Mouse (Mus musculus): ENCODE data around the gene Cyct. TPM values are rescaled to one million over a fixed set of nuclear protein-coding genes. Genes with fewer than 3 reads are reported as not detected.
A peak's percentile ranks its signal among the peaks of the same experiment; 100 is the strongest.

The Cyct gene
- polyA plus RNA-seq, 1 experiment = not detected

DNA sequence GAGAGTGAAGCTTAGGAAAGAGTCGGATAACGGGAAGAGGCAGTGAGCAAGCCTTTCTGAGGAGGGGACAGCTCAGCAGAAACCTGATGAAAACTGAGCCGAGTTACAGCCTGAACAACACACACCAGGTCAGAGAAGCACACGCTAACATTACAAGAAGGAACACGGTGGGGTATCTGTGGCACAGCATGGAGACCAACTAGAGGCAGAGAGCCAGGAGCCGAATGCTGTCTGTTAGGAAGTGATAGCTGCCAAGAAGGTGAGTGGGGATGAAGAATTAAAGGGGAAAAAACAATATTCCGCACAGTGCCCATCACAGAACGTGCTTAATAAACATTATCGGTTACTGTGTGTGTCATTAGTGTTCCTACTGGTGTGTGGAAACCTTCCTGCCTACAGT is 18.1 kb downstream of the Cyct start:
- H3K27ac ChIP-seq (ENCODE audit: insufficient read depth, low read length) = no peak overlapping the region
- TF ChIP-seq CTCF (IDR thresholded peaks at IDR 0.05; ENCODE audit: borderline replicate concordance, insufficient read depth, low read length) (no peak), POLR2A (IDR thresholded peaks at IDR 0.05; ENCODE audit: low read depth, low read length) (no peak)
- H3K4me3 ChIP-seq (ENCODE audit: insufficient read depth, low read length) = no peak overlapping the region
- H3K4me1 ChIP-seq (ENCODE audit: control insufficient read depth, insufficient read depth, low read length) = no peaks in the 10 kb centered on the region

DNA sequence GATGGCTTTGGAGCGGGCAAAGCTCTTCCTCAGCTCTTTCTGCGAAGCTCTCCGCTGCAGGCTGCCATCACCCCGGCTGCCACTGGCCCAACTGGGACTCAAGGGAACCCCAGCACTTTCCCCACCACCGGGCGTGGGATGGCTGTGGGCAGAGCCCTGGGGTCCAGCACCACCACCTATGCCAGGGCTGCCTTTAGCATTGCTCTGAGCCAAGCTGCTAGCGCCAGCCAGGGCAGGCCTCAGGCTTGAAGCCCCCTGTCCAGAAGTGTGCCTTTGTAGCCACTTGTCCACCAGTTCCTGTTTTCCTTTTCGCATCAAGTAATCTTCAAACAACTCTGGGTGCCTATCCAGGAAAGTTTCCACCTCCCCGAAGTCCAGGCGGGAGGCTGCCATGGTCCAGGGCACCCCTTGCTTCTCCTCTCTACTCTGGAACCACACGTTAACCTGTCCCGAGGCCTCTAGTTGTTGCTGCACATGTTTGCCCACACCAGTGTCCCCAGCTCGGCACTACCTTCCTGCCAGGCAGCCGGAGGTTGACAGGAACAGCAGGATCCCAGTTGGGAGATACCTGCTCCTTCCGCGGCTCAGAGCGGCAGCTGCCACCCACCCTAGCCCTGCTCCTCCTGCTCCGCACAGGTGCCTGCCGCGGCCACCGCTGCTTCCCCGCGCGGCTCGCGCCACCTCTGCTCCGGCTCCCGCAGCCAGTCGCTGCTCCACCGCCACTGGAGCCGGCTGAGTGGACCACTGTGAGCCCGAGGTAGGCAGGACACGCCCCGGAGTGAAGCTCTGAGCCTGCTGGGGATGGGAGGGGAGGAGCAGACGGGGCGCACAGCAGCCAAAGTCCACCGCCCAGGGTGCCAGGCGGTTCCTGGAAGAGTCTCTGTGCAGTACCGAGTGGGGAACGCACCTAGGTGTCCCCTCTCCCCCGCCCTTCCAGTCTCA is 21.8 kb downstream of the Cyct start, which contains the start of gene Pde11a:
Gene Pde11a, minus strand, starts transcription at position 560 of the 942 bp plus-strand sequence.
- Histone ChIP-seq H3K4me1 (ENCODE audit: control insufficient read depth, insufficient read depth, low read length) (no peaks in the 10 kb centered on the region), H3K27ac (ENCODE audit: insufficient read depth, low read length) (no peak within 1 kb of the TSS), H3K4me3 (ENCODE audit: insufficient read depth, low read length) (peak within 1 kb of the TSS; percentile 14)
- TF ChIP-seq POLR2A (IDR thresholded peaks at IDR 0.05; ENCODE audit: low read depth, low read length) = no peak
- no peak for TF ChIP-seq CTCF (IDR thresholded peaks at IDR 0.05; ENCODE audit: borderline replicate concordance, insufficient read depth, low read length)

DNA sequence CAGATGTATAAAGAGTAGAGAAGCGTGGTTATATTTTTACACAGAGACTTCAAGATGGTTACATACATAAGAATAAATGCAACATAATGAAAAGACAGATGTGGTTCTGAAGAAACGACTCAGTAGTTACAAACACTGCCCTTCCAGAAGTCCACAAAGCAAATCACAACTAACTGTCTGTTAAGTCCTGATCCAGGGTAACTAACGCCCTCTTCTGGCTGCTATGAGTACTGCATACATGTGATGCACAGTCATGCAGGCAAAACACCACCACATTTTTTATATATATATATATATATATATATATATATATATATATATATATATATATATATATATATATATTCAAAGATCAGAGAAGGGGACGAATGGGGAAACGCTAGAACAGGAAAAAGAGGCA is 25.7 kb downstream of the Cyct start:
- Histone ChIP-seq H3K4me3 (ENCODE audit: insufficient read depth, low read length) (no peak overlapping the region), H3K4me1 (ENCODE audit: control insufficient read depth, insufficient read depth, low read length) (no peaks in the 10 kb centered on the region), H3K27ac (ENCODE audit: insufficient read depth, low read length) (no peak overlapping the region)
- TF ChIP-seq CTCF (IDR thresholded peaks at IDR 0.05; ENCODE audit: borderline replicate concordance, insufficient read depth, low read length) (no peak), POLR2A (IDR thresholded peaks at IDR 0.05; ENCODE audit: low read depth, low read length) (no peak)

DNA sequence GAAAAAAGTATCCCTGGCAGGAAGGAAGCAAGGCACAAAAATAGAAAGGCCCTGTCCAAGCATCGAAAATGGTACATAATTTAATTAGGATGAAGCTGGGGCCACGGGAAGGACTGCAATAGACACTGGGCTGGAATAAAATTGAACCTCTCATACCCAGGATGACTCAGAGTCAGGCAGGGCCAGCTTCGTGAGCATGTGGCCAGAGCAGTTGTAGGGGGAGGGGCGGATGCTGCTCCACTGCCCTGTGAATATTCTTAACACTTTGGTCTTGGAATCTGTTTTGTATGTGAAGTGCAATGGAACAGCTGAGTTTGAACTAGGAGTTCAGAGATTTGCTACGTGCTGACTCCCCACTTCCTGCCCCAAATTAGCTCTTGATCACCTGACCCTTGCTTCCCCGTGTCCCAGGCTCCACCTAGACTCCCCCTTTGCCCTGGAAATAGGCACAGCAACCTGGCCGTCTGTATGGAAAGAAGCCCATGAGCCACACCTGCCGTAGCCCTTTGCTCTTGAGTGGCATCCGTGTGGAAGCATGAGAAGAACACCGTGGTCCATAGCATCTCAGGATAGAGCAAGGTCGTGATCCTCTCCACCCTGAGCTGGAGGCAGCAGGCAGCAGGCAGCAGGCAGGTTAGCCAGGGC is 28.0 kb downstream of the Cyct start:
- H3K27ac ChIP-seq (ENCODE audit: insufficient read depth, low read length) = no peak overlapping the region
- no peak overlapping the region for H3K4me3 ChIP-seq (ENCODE audit: insufficient read depth, low read length)
- TF ChIP-seq POLR2A (IDR thresholded peaks at IDR 0.05; ENCODE audit: low read depth, low read length) = no peak
- TF ChIP-seq CTCF (IDR thresholded peaks at IDR 0.05; ENCODE audit: borderline replicate concordance, insufficient read depth, low read length) = no peak

DNA sequence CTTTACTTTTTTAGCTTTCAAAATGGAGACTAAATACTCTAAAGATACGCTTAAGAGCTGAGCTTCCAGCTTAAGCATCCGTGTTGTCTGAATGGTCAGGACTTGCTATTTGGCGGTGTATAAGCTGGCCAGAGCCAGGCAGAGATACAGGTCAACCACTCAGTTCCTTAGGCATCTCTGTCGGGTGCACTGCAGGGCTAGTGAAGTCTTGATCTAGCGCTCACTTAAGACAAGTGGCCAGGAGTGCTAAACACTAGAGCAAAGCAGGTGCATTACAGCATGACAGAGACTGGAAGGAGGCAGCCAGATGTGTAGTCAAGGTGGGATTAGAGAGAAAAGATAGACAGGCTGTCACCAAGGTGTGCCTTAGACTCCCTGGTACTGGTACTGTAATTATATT is 30.2 kb downstream of the Cyct start:
- TF ChIP-seq POLR2A (IDR thresholded peaks at IDR 0.05; ENCODE audit: low read depth, low read length) = no peak
- no peak for TF ChIP-seq CTCF (IDR thresholded peaks at IDR 0.05; ENCODE audit: borderline replicate concordance, insufficient read depth, low read length)
- H3K27ac ChIP-seq (ENCODE audit: insufficient read depth, low read length) = no peak overlapping the region
- H3K4me3 ChIP-seq (ENCODE audit: insufficient read depth, low read length) = no peak overlapping the region
- H3K4me1 ChIP-seq (ENCODE audit: control insufficient read depth, insufficient read depth, low read length) = no peaks in the 10 kb centered on the region

More for the DNA sequence above, 28.0 kb downstream of the Cyct start:
- H3K4me1 ChIP-seq (ENCODE audit: control insufficient read depth, insufficient read depth, low read length) = no peaks in the 10 kb centered on the region

DNA sequence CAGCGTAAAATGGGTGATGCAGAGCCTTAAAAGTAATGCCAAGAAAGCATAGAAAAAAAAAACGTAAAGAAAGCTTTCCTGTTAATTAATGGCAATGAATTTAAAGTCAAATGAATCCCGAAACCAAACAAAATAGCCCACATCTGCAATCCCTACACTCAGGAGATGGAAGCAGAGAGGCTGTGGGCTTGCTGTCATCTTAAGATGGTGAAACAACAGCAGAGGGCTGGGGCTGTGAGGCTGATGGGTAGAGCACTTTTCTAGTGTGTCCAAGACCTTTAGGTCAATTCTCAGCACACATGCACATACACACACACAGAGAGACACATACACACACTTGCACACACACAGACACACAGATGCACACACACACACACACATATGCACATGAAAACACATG is 34.1 kb downstream of the Cyct start:
- TF ChIP-seq CTCF (IDR thresholded peaks at IDR 0.05; ENCODE audit: borderline replicate concordance, insufficient read depth, low read length) (no peak), POLR2A (IDR thresholded peaks at IDR 0.05; ENCODE audit: low read depth, low read length) (no peak)
- H3K4me3 ChIP-seq (ENCODE audit: insufficient read depth, low read length) = no peak overlapping the region
- H3K4me1 ChIP-seq (ENCODE audit: control insufficient read depth, insufficient read depth, low read length) = no peaks in the 10 kb centered on the region
- H3K27ac ChIP-seq (ENCODE audit: insufficient read depth, low read length) = no peak overlapping the region

DNA sequence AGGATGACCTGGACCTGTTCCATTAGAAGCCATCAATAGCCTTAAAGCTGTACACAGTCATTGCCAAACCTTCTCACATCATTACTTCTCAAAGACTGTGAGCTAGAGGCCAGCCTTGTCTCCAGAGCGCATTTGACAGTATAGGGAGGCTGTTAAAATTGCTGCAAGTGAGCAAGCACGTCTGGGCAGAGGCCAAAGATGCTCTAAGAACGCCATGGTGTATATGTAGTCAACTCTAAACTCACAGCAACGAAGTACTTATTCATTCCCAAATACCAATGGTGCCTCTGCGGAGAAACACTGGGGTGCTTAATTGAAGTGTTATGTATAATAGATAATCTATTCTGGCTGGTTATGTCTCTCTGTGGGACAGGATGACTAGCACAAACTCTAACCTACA is 35.8 kb downstream of the Cyct start:
- Histone ChIP-seq H3K4me1 (ENCODE audit: control insufficient read depth, insufficient read depth, low read length) (no peaks in the 10 kb centered on the region), H3K4me3 (ENCODE audit: insufficient read depth, low read length) (no peak overlapping the region), H3K27ac (ENCODE audit: insufficient read depth, low read length) (no peak overlapping the region)
- TF ChIP-seq CTCF (IDR thresholded peaks at IDR 0.05; ENCODE audit: borderline replicate concordance, insufficient read depth, low read length) = no peak

DNA sequence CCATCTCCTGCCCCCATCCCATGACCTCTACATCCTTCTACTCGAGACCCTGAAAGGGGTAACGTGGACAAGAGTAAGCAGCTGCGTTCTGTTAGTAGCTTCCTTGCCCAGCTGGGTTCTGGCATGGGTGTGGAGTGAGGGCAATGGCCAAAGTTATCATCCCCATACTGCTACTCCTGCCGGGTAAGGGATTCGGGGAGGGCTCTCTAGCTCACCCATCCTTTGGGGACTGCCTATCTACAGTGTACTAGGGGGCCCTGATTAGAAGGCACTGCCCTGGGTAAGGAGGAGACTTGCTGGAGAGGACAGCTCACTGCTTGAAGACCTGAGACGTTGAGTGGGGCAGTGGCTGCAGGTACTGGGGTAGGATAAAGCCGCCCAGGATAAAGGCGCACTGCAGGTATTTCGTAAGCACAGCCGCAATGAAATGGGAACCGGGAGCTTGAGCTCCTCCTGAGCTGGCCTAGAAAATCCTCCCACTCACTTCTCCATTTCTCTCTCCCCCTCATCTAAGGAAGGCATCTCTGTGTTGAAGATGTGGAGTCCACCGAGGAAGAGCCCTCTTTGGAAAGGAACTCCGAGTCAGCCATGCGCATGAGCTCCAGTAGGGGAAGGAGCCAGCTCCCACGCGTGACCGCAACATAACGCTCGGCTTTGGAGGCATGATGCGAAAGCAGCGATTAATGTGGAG is 36.9 kb downstream of the Cyct start:
- H3K4me1 ChIP-seq (ENCODE audit: control insufficient read depth, insufficient read depth, low read length) = no peaks in the 10 kb centered on the region
- TF ChIP-seq CTCF (IDR thresholded peaks at IDR 0.05; ENCODE audit: borderline replicate concordance, insufficient read depth, low read length) = no peak
- no peak for TF ChIP-seq POLR2A (IDR thresholded peaks at IDR 0.05; ENCODE audit: low read depth, low read length)
- no peak overlapping the region for H3K27ac ChIP-seq (ENCODE audit: insufficient read depth, low read length)
- H3K4me3 ChIP-seq (ENCODE audit: insufficient read depth, low read length) = no peak overlapping the region

DNA sequence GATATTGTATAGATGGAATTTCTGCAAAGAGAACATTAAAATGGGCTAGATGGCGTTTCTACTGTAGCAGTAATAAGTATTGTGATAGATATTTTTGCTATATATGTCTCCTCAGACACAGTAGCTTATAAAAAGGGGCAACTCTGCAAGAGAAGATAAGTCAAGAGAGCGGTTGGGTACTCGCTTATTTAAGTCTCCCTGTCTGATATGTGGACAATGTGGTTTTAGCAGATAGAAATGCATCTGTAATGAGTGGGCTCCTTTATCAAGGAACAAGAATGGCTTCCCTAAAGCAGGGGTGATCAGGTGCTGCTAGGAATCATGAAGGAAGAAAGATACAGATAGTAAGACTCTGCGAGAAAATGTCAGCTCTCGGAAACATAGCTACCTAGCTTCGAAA is 39.9 kb downstream of the Cyct start:
- TF ChIP-seq CTCF (IDR thresholded peaks at IDR 0.05; ENCODE audit: borderline replicate concordance, insufficient read depth, low read length) = no peak
- TF ChIP-seq POLR2A (IDR thresholded peaks at IDR 0.05; ENCODE audit: low read depth, low read length) = no peak
- Histone ChIP-seq H3K4me3 (ENCODE audit: insufficient read depth, low read length) (no peak overlapping the region), H3K27ac (ENCODE audit: insufficient read depth, low read length) (no peak overlapping the region), H3K4me1 (ENCODE audit: control insufficient read depth, insufficient read depth, low read length) (no peaks in the 10 kb centered on the region)
